Mouse (Mus musculus): ENCODE data around the gene Map3k5. TPM values are rescaled to one million over a fixed set of nuclear protein-coding genes. Genes with fewer than 3 reads are reported as not detected.

The Map3k5 gene
- total RNA-seq, 2 experiments from 2014 or later: 4.9 to 9.5 TPM

GRCm38 (mm10) chr10:20092371-20092770, 158.1 kb downstream of the Map3k5 start:
- DNase-seq (ENCODE audit: low spot score in 2 of 2): no peak

- no peak for DNase-seq (ENCODE audit: low spot score in 2 of 2)
Measured at GRCm38 (mm10) chr10:20101456-20101855, 167.2 kb downstream of the Map3k5 start.

- peak in 1 of 2 experiments; percentile 38 for DNase-seq (ENCODE audit: low spot score in 2 of 2)
Measured at GRCm38 (mm10) chr10:20104271-20104931, 170.1 kb downstream of the Map3k5 start.

- DNase-seq (ENCODE audit: low spot score in 2 of 2): no peak
Measured at GRCm38 (mm10) chr10:20105575-20105974, 171.3 kb downstream of the Map3k5 start.

- no peak for DNase-seq (ENCODE audit: low spot score in 2 of 2)
Measured at GRCm38 (mm10) chr10:20107031-20107430, 172.8 kb downstream of the Map3k5 start.

- no peak for DNase-seq (ENCODE audit: low spot score in 2 of 2)
Measured at GRCm38 (mm10) chr10:20111508-20111907, 177.2 kb downstream of the Map3k5 start.

- DNase-seq (ENCODE audit: low spot score in 2 of 2): no peak
Measured at GRCm38 (mm10) chr10:20112026-20112973, 178.0 kb downstream of the Map3k5 start.

- DNase-seq (ENCODE audit: low spot score in 2 of 2): no peak
Measured at GRCm38 (mm10) chr10:20119504-20120425, 185.5 kb downstream of the Map3k5 start.

GRCm38 (mm10) chr10:20121981-20122380, 187.7 kb downstream of the Map3k5 start:
- DNase-seq (ENCODE audit: low spot score in 2 of 2): no peak

GRCm38 (mm10) chr10:20123401-20123800, 189.1 kb downstream of the Map3k5 start:
- DNase-seq (ENCODE audit: low spot score in 2 of 2): no peak

GRCm38 (mm10) chr10:20124576-20124975, 190.3 kb downstream of the Map3k5 start:
- no peak for DNase-seq (ENCODE audit: low spot score in 2 of 2)

- DNase-seq (ENCODE audit: low spot score in 2 of 2): peak in 1 of 2 experiments; percentile 42
Measured at GRCm38 (mm10) chr10:20125226-20125625, 191.0 kb downstream of the Map3k5 start.

- DNase-seq (ENCODE audit: low spot score in 2 of 2): no peak
Measured at GRCm38 (mm10) chr10:20132933-20133652, 198.8 kb downstream of the Map3k5 start.

GRCm38 (mm10) chr10:20135350-20136058, 201.2 kb downstream of the Map3k5 start:
- DNase-seq (ENCODE audit: low spot score in 2 of 2): no peak

- no peak for DNase-seq (ENCODE audit: low spot score in 2 of 2)
Measured at GRCm38 (mm10) chr10:20136505-20136904, 202.2 kb downstream of the Map3k5 start.

GRCm38 (mm10) chr10:20141376-20141775, 207.1 kb downstream of the Map3k5 start:
- no peak for DNase-seq (ENCODE audit: low spot score in 2 of 2)

GRCm38 (mm10) chr10:20148130-20148772, 214.0 kb downstream of the Map3k5 start, which contains the start of gene Map7:
Gene Map7 (plus strand): TSS chr10:20148471.
- no peak for DNase-seq (ENCODE audit: low spot score in 2 of 2)

GRCm38 (mm10) chr10:20148773-20149120, 214.5 kb downstream of the Map3k5 start:
- DNase-seq (ENCODE audit: low spot score in 2 of 2): peak; percentile 24 to 36

GRCm38 (mm10) chr10:20149121-20149834, 215.0 kb downstream of the Map3k5 start:
- peak; percentile 23 to 48 for DNase-seq (ENCODE audit: low spot score in 2 of 2)

Data from gastrocnemius, postnatal 4 days (tissue).